Mouse (Mus musculus) 416B (cell line): Measurements from ENCODE around the gene Slc52a3.

ENCODE experiments used
- DNase-seq: peaks from one replicate; pipeline ENCODE4 v3.0.0; 2011; ENCODE audit warnings: low read depth

Gene Slc52a3

DNA sequence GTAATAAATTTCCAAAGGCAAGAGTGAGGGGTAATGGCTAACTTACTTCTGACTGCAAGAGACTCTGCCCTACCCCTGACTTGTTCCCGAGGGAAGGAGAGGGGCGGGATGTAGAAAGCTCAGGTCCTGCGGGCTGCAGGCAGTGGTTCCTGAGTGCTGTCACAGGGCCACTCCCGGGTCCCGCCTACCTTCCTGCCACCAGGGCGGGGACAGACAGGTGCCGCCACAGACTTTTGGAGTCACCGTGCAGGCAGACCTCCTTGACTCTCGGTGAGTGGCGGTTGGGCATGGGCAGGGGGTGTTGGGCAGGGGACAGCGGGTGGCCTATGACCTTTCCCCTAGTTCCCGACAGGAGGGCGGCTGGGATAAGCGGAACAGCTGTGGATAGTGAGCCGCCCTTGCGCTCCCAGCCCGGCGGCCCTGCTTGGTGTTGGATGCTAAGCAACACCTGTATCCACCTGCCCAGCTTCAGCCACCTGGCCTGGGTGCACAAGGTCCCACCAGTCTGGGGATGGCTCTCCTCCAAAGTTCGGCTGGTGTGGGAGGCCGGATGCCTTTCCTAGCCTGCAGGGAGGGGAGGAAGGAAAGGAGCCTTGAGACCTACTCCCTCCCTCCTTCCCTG is 3.5 kb downstream of the Slc52a3 start:
- no peak for DNase-seq

- DNase-seq: no peak
These were observed 4.0 kb downstream of the Slc52a3 start for GRCm38 (mm10) chr2:152000291-152000679.

DNA sequence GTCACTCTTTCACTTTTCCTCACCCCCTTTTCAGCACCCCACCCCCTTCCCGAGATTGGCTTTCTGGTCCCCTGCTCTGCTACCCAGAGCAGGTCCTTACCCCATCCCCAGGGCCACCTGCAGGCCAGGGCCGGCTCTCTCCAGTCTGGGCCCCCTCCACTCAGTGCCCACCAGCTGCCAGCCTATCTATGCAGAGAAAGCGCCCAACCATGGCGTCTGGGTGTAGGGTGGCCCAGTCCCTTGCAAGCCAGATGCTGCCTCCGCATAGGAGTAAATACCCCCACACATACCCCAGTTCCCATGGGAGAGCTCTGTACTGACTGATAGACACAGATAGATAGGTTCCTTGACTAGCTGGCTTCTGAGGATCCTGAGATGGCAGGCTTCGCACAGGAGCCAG is 4.4 kb downstream of the Slc52a3 start:
- no peak for DNase-seq

DNA sequence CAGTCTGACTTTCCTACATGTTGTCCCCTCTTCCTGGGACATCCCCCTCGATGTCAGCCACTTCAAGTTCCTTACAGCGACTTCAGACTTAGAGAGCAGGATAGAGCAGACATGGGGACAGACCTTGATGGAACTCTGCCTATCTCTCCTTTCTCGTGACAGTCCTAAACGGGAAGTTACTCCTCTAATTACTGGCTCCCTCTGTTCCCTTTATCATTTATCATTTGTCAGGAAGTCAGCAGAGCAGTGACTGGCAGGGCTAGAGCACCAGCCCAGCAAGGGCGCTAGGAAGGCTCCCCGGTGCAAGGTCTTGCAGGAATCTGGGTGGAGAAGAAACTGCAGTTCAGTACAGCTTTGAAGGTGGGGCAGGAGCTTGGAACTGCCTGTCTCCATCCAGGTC is 6.2 kb downstream of the Slc52a3 start:
- DNase-seq: no peak

- DNase-seq: no peak
These were observed 11.5 kb downstream of the Slc52a3 start for GRCm38 (mm10) chr2:152007783-152008182.

DNA sequence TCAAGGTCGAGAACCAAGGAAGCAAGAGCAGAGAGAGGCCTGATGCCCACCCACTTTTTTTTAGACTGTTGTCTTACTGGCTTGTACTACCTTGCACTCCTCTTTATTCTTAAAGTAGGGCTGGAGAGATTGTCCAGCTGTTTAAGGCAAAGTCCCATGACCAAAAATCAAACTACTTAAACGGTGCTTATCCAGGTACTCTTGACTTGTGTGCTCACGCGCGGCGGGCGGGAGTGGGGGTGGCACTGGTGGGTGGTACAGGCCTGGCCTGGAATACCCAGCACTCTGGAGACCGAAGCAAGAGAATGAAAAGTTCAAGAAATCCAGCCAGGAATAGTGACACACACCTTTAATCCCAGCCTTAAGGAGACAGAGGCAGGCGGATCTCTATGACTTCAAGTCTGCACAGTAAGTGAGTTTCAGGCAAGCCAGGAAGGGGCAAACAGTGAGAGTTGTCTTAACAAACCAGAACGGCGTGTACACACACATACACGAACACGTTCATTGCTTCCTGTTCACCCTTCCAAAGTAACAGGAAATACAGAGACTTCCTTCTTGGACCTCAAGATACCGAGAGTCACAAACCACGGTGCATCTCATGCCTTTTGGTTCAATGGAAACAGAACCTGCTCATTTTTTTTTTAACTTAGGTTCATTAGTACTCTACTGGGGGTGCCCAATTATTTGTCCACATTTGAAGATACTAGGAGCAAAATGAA is 12.9 kb downstream of the Slc52a3 start:
- peak; percentile 70 for DNase-seq

DNA sequence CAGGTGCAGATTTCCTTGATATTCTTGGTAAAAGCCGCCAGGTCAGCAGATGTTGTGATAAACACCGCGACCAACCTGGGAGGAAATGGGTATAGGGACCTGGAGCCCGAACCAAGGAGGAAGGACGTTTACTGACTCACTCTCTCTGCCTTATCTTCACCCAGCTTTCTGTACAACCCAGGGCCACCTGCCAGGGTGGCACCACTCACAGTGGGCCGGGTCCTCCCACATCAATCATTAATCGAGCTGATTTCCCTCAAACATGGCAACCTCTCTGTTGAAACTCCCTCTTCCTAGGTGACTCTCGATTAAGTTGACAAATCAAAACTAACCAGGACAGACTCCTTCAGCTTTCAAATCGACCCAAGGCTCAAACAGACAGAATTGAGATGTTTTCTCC is 13.9 kb downstream of the Slc52a3 start:
- peak; percentile 31 for DNase-seq

- no peak for DNase-seq
These were observed 14.3 kb downstream of the Slc52a3 start for GRCm38 (mm10) chr2:152010661-152011060.

GRCm38 (mm10) chr2:152011724-152012123 is 15.4 kb downstream of the Slc52a3 start:
- DNase-seq: peak; percentile 47

GRCm38 (mm10) chr2:152012222-152012621 is 15.9 kb downstream of the Slc52a3 start:
- peak; percentile 77 for DNase-seq

- DNase-seq: peak; percentile 7
These were observed 16.4 kb downstream of the Slc52a3 start for GRCm38 (mm10) chr2:152012701-152013100.

DNA sequence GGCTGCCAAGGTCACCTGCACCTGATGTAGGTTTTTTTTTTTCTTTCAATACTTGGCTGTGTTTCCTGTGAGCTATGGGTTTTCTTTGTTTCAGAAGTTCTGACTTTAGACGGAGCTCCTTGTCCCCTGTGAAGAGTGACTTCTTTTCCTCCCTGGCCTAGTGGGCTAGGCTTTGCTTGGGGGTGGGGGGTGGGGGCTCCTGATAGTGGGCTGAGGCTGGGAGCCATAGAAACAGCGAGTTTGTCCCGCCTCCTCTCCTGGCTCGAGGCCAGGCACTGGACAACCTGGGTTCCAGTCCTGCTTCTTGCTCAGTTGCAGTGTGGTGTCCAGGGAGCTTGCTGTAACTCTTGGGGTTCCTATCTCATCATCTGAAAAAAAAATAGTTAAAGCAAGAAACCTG is 19.7 kb downstream of the Slc52a3 start:
- DNase-seq: no peak

- DNase-seq: no peak
These were observed 20.4 kb downstream of the Slc52a3 start for GRCm38 (mm10) chr2:152016666-152017065.

DNA sequence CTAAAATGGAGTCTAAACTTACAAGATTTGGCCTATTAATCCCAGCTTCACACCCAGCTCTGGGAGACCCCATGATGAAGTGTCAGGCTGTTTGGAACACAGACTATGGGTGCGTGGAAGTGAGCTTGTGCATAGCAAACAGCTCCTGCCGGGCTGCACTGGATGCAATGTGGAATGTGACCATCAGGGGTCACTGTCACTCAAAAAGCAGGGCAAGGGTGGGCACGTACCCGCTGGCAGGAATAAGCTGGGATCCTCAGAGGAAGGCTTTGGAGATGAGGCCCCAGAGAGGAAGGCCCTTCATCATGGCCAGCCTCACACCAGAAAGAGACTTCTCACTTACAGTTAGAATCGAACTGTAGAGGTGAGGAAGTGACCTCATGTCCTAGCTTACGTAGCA is 23.9 kb downstream of the Slc52a3 start:
- DNase-seq: peak; percentile 60

GRCm38 (mm10) chr2:152022022-152022421 is 25.7 kb downstream of the Slc52a3 start:
- peak; percentile 31 for DNase-seq

GRCm38 (mm10) chr2:152024883-152025422 is 28.6 kb downstream of the Slc52a3 start:
- no peak for DNase-seq

GRCm38 (mm10) chr2:152029252-152030082 is 33.2 kb downstream of the Slc52a3 start:
- peak; percentile 90 for DNase-seq

DNA sequence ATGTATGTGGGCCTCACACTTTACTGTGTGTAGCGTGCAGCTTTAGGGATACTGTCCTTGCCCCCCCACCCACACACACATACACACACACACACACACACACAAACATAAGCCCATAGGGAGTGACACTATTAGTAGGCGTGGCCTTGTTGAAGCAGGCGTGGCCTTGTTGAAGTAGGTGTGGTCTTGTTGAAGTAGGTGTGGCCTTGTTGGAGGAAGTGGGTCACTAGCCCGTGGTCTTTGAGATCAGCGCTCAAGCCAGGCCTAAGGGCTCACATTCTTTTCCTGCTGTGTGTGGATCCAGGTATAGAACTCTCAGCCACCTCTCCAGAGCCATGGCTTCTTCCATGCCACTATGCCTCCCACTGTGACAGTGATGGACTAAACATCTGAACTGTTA is 34.7 kb downstream of the Slc52a3 start:
- DNase-seq: no peak

DNA sequence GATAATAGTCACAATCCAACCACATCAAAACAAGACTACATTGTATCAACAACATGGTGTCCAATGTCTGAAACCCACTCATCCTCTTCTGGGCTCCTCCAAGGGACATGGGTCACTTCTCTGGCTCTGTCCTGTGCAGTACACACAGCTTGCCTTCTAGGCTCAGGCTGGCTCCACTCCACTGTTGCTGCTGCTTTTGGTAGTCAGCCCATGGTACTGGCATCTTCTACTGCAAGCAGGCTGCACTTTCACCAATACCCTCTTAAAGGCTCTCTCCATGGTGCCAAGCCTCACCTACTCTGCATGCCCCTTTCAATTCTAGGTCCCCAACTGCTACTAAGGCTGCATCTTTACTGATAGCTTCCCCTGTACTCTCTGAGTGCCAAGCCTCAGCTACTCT is 43.8 kb downstream of the Slc52a3 start:
- no peak for DNase-seq

GRCm38 (mm10) chr2:152047116-152048002 is 51.0 kb downstream of the Slc52a3 start:
- peak; percentile 57 for DNase-seq
